Mouse (Mus musculus) limb, embryonic 14.5 days (tissue): ENCODE measurements around the gene Traf6. TPM values are rescaled to one million over a fixed set of nuclear protein-coding genes. Genes with fewer than 3 reads are reported as not detected.
"Not testable (repeated sequence)": the region's sequence is repeated elsewhere in the genome, so short reads cannot be mapped to it uniquely, and the experiment has no call there.

ENCODE experiments used
- ATAC-seq: fragments of 200-750 bp; cut with Nextera tagmentation; 2 replicates; pipeline ENCODE4 v1.8.0; 2017; ENCODE audit warnings: low read depth, moderate number of reproducible peaks, moderate TSS enrichment; ENCODE audit not compliant: low FRiP score
- DNase-seq: peaks from one replicate; pipeline ENCODE4 v3.0.0-alpha.2; 2015; ENCODE audit warnings: low spot score
- H3K27ac ChIP-seq: fragments of 300-500 bp; sonication (generic); replicated peaks from 2 replicates; pipeline ENCODE4 v1.5.1; 2014; ENCODE audit warnings: low read depth, mild to moderate bottlenecking, low read length, moderate library complexity, mixed read lengths
- H3K27me3 ChIP-seq: fragments of 300-500 bp; sonication (generic); 2 replicates; pipeline ENCODE4 v1.6.1; 2014; ENCODE audit warnings: low read length, mixed read lengths; ENCODE audit not compliant: control insufficient read depth, insufficient read depth
- H3K36me3 ChIP-seq: fragments of 300-500 bp; sonication (generic); 2 replicates; pipeline ENCODE4 v1.6.1; 2014; ENCODE audit warnings: mild to moderate bottlenecking, low read length, moderate library complexity, mixed read lengths; ENCODE audit not compliant: control insufficient read depth, insufficient read depth
- H3K4me1 ChIP-seq: fragments of 300-500 bp; sonication (generic); 2 replicates; pipeline ENCODE4 v1.6.1; 2014; ENCODE audit warnings: antibody characterized with exemption, low read length, mixed read lengths; ENCODE audit not compliant: control insufficient read depth, insufficient read depth
- H3K4me2 ChIP-seq: fragments of 300-500 bp; sonication (generic); replicated peaks from 2 replicates; pipeline ENCODE4 v1.6.1; 2014; ENCODE audit warnings: low read depth, mild to moderate bottlenecking, low read length, moderate library complexity; ENCODE audit not compliant: severe bottlenecking
- H3K4me3 ChIP-seq: fragments of 300-500 bp; sonication (generic); replicated peaks from 2 replicates; pipeline ENCODE4 v1.5.1; 2014; ENCODE audit warnings: low read length
- H3K9ac ChIP-seq: fragments of 300-500 bp; sonication (generic); 2 replicates; pipeline ENCODE4 v1.6.1; 2014; ENCODE audit warnings: mild to moderate bottlenecking, low read depth, low read length, moderate library complexity; ENCODE audit not compliant: severe bottlenecking
- H3K9me3 ChIP-seq: fragments of 300-500 bp; sonication (generic); 2 replicates; pipeline ENCODE4 v1.6.1; 2016; ENCODE audit warnings: low read length; ENCODE audit not compliant: control insufficient read depth
- POLR2A ChIP-seq: fragments of 200-500 bp; IDR thresholded peaks from 2 replicates; pipeline ENCODE4 v1.8.0; 2012; ENCODE audit warnings: inconsistent platforms, mild to moderate bottlenecking, moderate library complexity, borderline replicate concordance; ENCODE audit not compliant: insufficient read depth, insufficient read length; ENCODE audit errors: extremely low read depth
- WGBS: fragments of 180-500 bp; shearing (Covaris S2); extraction: QIAGEN DNeasy Blood & Tissue Kit; methylation state at CpG from one replicate; pipeline ENCODE4 v1.1.7; 2014; 5-methylcytosine and 5-hydroxymethylcytosine counted together
- polyA plus RNA-seq, 2 experiments: library from polyadenylated mRNA; depleted of rRNA in 1 of 2; stranded (reverse) in 1 of 2; unstranded in 1 of 2; fragments of >200 nt; fragmentation: Nextera tagmentation in 1 of 2; extraction: Ambion mirVana in 1 of 2; gene quantifications; 2 replicates each; pipeline versions ENCODE4 v1.2.1 to v1.2.3; 2012 to 2014

Gene Traf6
- polyA plus RNA-seq, 2 experiments = 13.2 to 13.8 TPM

DNA sequence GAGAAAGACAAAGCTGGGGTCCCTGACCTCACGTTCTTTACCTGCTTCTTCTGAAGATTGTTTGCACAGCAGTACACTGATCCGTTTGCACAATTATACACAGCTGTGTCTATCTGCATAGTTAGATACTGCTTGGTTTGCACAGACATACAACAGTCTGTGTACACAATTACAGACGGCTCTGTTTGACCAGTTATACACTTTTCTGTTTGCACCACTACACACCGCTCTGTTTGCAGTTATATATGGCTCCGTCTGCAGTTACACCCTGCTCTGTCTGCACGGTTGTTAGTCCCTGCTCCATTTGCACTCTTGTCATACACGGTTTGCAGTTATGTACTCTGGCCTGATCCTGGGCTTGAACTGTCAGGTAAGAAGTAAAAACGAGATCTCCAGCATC, 63.4 kb downstream of the Traf6 start:
- DNase-seq = no peak
- Histone ChIP-seq H3K36me3 (peaks cover 6% of the 10 kb centered on the region; the same call in 1 of the 2 replicates), H3K4me3 (no peak overlapping the region), H3K9me3 (no peaks in the 10 kb centered on the region), H3K27ac (no peak overlapping the region), H3K4me2 (no peak overlapping the region), H3K4me1 (peaks cover 5% of the 10 kb centered on the region; the same call in 1 of the 2 replicates), H3K27me3 (no peaks in the 10 kb centered on the region), H3K9ac (no peak overlapping the region)
- no peak for ATAC-seq
- TF ChIP-seq POLR2A = no peak
- 81% methylated on average over 8 of the region's 8 CpGs for WGBS

DNA sequence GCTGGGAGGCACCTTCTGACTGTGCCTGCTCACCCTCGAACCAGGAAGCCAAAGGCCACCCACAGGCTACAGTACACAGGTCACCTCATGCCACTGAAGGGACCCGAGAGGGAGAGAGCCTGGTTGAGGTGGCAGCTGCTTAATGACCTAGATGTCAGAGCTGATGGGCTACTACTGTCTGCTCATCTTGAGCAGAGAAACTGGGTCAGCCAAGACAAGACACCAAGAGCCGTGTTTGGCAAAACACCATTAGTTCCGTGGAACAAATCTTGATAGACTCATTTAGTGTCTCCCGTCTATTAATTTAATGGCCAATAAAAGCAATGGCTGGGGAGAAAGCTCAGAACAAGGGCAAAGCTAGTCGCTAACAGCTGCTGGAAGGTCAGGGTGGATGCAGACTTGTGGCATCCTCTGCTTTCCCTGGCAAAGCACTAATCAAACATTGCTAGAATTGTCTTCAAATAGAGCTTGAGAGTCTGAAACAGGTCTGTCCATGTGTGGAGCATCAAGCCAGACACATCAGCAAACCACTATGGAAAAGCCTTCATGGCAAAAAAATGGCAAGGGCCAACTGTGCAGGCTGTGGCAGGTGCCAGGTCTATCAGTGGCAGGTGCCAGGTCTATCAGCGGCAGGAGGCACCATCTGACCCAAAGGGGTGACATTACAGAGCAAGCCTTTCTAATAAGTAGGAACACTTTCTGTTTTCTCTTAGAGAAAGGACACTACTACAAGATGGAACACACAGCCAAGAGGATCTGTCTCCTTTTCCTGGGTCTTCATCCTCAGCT, 64.0 kb downstream of the Traf6 start:
- no peak for DNase-seq
- Histone ChIP-seq H3K4me2 (no peak overlapping the region), H3K9ac (no peak overlapping the region), H3K36me3 (peaks cover 6% of the 10 kb centered on the region; the same call in 1 of the 2 replicates), H3K4me3 (no peak overlapping the region), H3K4me1 (peaks cover 5% of the 10 kb centered on the region; the same call in 1 of the 2 replicates), H3K27me3 (no peaks in the 10 kb centered on the region), H3K27ac (no peak overlapping the region), H3K9me3 (no peaks in the 10 kb centered on the region)
- 61% methylated on average over 7 of the region's 7 CpGs for WGBS
- TF ChIP-seq POLR2A = no peak
- no peak for ATAC-seq

DNA sequence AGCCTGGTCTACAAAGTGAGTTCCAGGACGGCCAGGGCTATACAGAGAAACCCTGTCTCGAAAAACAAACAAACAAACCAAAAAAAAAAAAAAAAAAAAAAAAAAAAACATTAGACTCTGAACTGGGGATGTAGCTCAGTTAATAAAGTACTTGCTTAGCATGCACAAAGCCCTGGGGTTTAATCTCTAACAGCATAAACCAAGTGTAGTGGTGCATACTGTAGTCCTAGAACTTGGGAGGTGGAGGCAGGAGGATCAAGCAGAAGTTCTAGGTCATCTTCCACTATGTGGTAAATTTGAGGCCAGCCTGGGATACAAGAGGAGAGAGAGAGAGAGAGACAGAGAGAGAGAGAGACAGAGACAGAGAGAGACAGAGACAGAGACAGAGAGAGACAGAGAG, 67.4 kb downstream of the Traf6 start:
- WGBS = 84% methylated on average over 2 of the region's 2 CpGs
- H3K36me3 ChIP-seq, H3K9ac ChIP-seq, H3K4me1 ChIP-seq, H3K9me3 ChIP-seq, H3K27me3 ChIP-seq, ATAC-seq, H3K27ac ChIP-seq, DNase-seq, H3K4me2 ChIP-seq, H3K4me3 ChIP-seq: not testable (repeated sequence)

DNA sequence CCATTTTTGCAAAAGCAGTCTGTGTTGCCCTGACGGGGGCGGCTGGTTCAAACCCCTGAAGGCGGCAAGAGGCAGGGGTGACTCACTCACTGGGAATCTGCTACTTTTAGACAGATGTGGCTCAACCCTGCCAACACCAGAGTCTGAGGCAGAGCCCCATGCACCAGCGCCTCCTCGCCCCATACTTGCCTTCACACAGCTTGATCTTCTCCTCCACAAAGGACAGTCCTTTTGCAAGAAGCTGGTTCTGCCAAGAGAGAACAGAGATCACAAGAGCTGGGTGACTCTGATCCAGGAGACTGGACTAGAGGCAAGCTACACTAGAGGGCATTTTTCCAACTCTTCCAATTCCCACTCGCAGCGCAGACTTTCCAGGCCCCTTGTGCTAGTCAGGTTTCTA, 68.3 kb downstream of the Traf6 start:
- H3K27ac ChIP-seq = no peak overlapping the region
- no peaks in the 10 kb centered on the region for H3K9me3 ChIP-seq
- H3K36me3 ChIP-seq = peaks cover 6% of the 10 kb centered on the region; the same call in 1 of the 2 replicates
- H3K4me3 ChIP-seq = no peak overlapping the region
- peaks cover 12% of the 10 kb centered on the region for H3K4me1 ChIP-seq
- DNase-seq = no peak
- no peak overlapping the region for H3K4me2 ChIP-seq
- 87% methylated on average over 7 of the region's 7 CpGs for WGBS
- no peaks in the 10 kb centered on the region for H3K27me3 ChIP-seq
- H3K9ac ChIP-seq = no peak overlapping the region
- no peak for TF ChIP-seq POLR2A
- ATAC-seq = no peak

Other genes with a start within 250 kb of the Traf6 start
- gene Rag2, start 53.7 kb upstream of the Traf6 start, polyA plus RNA-seq (2012; rRNA removed) = 0.04 TPM in 1 of 2 replicates, not detected in the other
- 0.17 TPM in 1 of 2 replicates, not detected in the other for gene Rag2, start 53.7 kb upstream of the Traf6 start, polyA plus RNA-seq (2014; fragmentation: Nextera tagmentation; extraction: Ambion mirVana)
- gene Rag1, start 28.9 kb upstream of the Traf6 start, polyA plus RNA-seq (2012; rRNA removed) = 0.14 and 0.20 TPM in 2 replicates
- gene Rag1, start 28.9 kb upstream of the Traf6 start, polyA plus RNA-seq (2014; fragmentation: Nextera tagmentation; extraction: Ambion mirVana) = 0.15 and 0.29 TPM in 2 replicates
- 14.4 and 22.2 TPM in 2 replicates for gene B230118H07Rik, start 28.9 kb upstream of the Traf6 start, polyA plus RNA-seq (2012; rRNA removed)
- 47.3 and 56.2 TPM in 2 replicates for gene B230118H07Rik, start 28.9 kb upstream of the Traf6 start, polyA plus RNA-seq (2014; fragmentation: Nextera tagmentation; extraction: Ambion mirVana)
- gene Prr5l, start 204.6 kb downstream of the Traf6 start, polyA plus RNA-seq (2012; rRNA removed) = 16.4 and 21.8 TPM in 2 replicates
- gene Prr5l, start 204.6 kb downstream of the Traf6 start, polyA plus RNA-seq (2014; fragmentation: Nextera tagmentation; extraction: Ambion mirVana) = 27.3 and 29.0 TPM in 2 replicates
- 114 and 140 TPM in 2 replicates for gene Commd9, start 207.8 kb downstream of the Traf6 start, polyA plus RNA-seq (2012; rRNA removed)
- gene Commd9, start 207.8 kb downstream of the Traf6 start, polyA plus RNA-seq (2014; fragmentation: Nextera tagmentation; extraction: Ambion mirVana) = 68.8 and 72.7 TPM in 2 replicates